Mouse (Mus musculus) hindbrain, postnatal 0 days (tissue): ENCODE results near the gene Gm20388. TPM values are rescaled to one million over a fixed set of nuclear protein-coding genes. Genes with fewer than 3 reads are reported as not detected.

Experiments
- ATAC-seq: fragments of 200-750 bp; cut with Nextera tagmentation; 2 replicates; pipeline ENCODE4 v1.8.0; 2017; ENCODE audit warnings: mild to moderate bottlenecking, moderate TSS enrichment, moderate library complexity
- DNase-seq: peaks from one replicate; pipeline ENCODE4 v3.0.0-alpha.2; 2015; ENCODE audit warnings: low spot score
- H3K27ac ChIP-seq: fragments of 300-500 bp; sonication (generic); 2 replicates; pipeline ENCODE4 v1.5.1; 2014; ENCODE audit warnings: mild to moderate bottlenecking
- H3K27me3 ChIP-seq: fragments of 300-500 bp; sonication (generic); 2 replicates; pipeline ENCODE4 v1.6.1; 2014; ENCODE audit warnings: low read length, mixed read lengths; ENCODE audit not compliant: insufficient read depth
- H3K36me3 ChIP-seq: fragments of 300-500 bp; sonication (generic); 2 replicates; pipeline ENCODE4 v1.6.1; 2014; ENCODE audit warnings: low read length, mixed read lengths; ENCODE audit not compliant: insufficient read depth
- H3K4me1 ChIP-seq: fragments of 300-500 bp; sonication (generic); 2 replicates; pipeline ENCODE4 v1.6.1; 2014; ENCODE audit warnings: antibody characterized with exemption, low read length, mixed read lengths; ENCODE audit not compliant: insufficient read depth
- H3K4me2 ChIP-seq: fragments of 300-500 bp; sonication (generic); 2 replicates; pipeline ENCODE4 v1.6.1; 2014; ENCODE audit warnings: low read depth, mild to moderate bottlenecking, low read length, moderate library complexity, mixed read lengths
- H3K4me3 ChIP-seq: fragments of 300-500 bp; sonication (generic); 2 replicates; pipeline ENCODE4 v1.5.1; 2014; ENCODE audit warnings: low read length
- H3K9ac ChIP-seq: fragments of 300-500 bp; sonication (generic); replicated peaks from 2 replicates; pipeline ENCODE4 v1.6.1; 2014; ENCODE audit warnings: mild to moderate bottlenecking, low read length, moderate library complexity, mixed read lengths
- H3K9me3 ChIP-seq: fragments of 300-500 bp; sonication (generic); 2 replicates; pipeline ENCODE4 v1.6.1; 2016; ENCODE audit warnings: low read length, mixed read lengths
- CTCF ChIP-seq: IDR thresholded peaks from 2 replicates; pipeline ENCODE4 v1.5.1; 2016; ENCODE audit warnings: antibody characterized with exemption, control low read depth, low read depth
- WGBS: fragments of 180-500 bp; shearing (Covaris S2); extraction: QIAGEN DNeasy Blood & Tissue Kit; methylation state at CpG from one replicate; pipeline ENCODE4 v1.1.7; 2014; 5-methylcytosine and 5-hydroxymethylcytosine counted together
- polyA plus RNA-seq: library from polyadenylated mRNA; unstranded; fragments of >200 nt; fragmentation: Nextera tagmentation; extraction: Ambion mirVana; gene quantifications from 2 replicates; pipeline ENCODE4 v1.2.1, GENCODE M21; 2015
- total RNA-seq: library from RNA; depleted of rRNA; stranded (reverse); fragments of >200 nt; gene quantifications from 2 replicates; pipeline ENCODE4 v1.2.3, GENCODE M21; 2014

Gene Gm20388
- total and polyA plus RNA-seq, 2 experiments from 2014 or later, result 71.3 TPM; not detected in 1

DNA sequence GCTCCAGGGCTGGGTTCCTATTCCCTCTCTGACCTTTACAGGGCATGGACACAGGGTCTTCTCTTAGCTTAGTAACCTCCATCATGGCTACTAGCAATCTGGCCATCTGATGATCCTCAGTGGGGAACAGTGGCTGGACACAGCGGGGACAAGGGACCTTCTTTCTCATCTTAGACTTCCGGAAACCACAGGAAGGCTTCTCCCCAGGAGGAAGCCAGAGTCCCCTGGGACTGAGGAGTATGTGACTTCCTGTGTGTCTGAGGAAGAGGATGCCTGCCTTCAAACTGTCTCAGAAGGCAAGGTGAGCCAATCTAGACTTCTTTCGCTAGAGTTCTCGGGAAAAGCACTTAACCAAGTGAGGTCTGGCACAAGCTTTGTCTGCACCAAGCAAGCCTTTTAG lies 789.4 kb downstream of the Gm20388 start:
- no peaks in the 10 kb centered on the region for H3K36me3 ChIP-seq
- no peak overlapping the region for H3K4me2 ChIP-seq
- DNase-seq (no peak), ATAC-seq (no peak)
- no peak overlapping the region for H3K27ac ChIP-seq
- H3K9ac ChIP-seq, result no peak overlapping the region
- WGBS, result 84% methylated on average over 4 of the region's 4 CpGs
- no peaks in the 10 kb centered on the region for H3K27me3 ChIP-seq
- no peaks in the 10 kb centered on the region for H3K9me3 ChIP-seq
- H3K4me1 ChIP-seq, result 0 out of 2 replicates have a peak, but pooled peaks cover 4% of the 10 kb centered on the region
- TF ChIP-seq CTCF, result no peak
- no peak overlapping the region for H3K4me3 ChIP-seq

- Histone ChIP-seq H3K4me2 (no peak overlapping the region), H3K9me3 (no peaks in the 10 kb centered on the region), H3K36me3 (no peaks in the 10 kb centered on the region), H3K27ac (no peak overlapping the region), H3K9ac (no peak overlapping the region), H3K27me3 (no peaks in the 10 kb centered on the region), H3K4me1 (0 out of 2 replicates have a peak, but pooled peaks cover under 1% of the 10 kb centered on the region), H3K4me3 (no peak overlapping the region)
- TF ChIP-seq CTCF, result no peak
- no peak for ATAC-seq
- DNase-seq, result no peak
- 72% methylated on average over 19 of the region's 19 CpGs for WGBS
Measured at GRCm38 (mm10) chr8:120701758-120702465, 791.3 kb downstream of the Gm20388 start.

- ATAC-seq (no peak), DNase-seq (no peak)
- Histone ChIP-seq H3K9ac (no peak overlapping the region), H3K36me3 (no peaks in the 10 kb centered on the region), H3K9me3 (no peaks in the 10 kb centered on the region), H3K4me1 (no peaks in the 10 kb centered on the region), H3K27ac (no peak overlapping the region), H3K27me3 (no peaks in the 10 kb centered on the region), H3K4me3 (no peak overlapping the region), H3K4me2 (no peak overlapping the region)
- WGBS, result 65% methylated on average over 9 of the region's 9 CpGs
- no peak for TF ChIP-seq CTCF
Measured at GRCm38 (mm10) chr8:120704203-120704602, 793.6 kb downstream of the Gm20388 start.

DNA sequence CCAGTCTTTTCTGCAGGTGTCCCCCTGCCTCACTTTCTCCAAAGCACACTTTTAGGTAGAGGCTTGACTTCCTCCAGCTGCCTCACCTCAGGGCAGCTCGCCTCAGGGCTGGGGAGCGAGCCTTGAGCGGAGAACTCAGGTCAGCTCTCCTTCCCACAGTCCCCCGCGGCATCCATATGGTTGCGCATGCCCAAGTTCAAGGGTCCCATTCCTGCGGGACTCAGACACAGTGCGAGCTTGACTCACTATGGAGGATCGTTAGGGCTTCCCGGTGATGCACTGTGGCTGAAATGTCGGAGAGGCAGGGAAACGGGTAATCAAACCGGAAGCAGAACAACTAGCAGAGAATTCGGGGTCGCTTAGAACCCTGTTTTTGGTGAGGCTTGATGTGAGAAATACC lies 794.5 kb downstream of the Gm20388 start:
- Histone ChIP-seq H3K4me1 (no peaks in the 10 kb centered on the region), H3K27me3 (no peaks in the 10 kb centered on the region), H3K27ac (no peak overlapping the region), H3K9me3 (no peaks in the 10 kb centered on the region), H3K4me2 (no peak overlapping the region), H3K9ac (no peak overlapping the region), H3K4me3 (no peak overlapping the region), H3K36me3 (no peaks in the 10 kb centered on the region)
- WGBS, result 83% methylated on average over 15 of the region's 15 CpGs
- no peak for ATAC-seq
- no peak for TF ChIP-seq CTCF
- DNase-seq, result no peak

DNA sequence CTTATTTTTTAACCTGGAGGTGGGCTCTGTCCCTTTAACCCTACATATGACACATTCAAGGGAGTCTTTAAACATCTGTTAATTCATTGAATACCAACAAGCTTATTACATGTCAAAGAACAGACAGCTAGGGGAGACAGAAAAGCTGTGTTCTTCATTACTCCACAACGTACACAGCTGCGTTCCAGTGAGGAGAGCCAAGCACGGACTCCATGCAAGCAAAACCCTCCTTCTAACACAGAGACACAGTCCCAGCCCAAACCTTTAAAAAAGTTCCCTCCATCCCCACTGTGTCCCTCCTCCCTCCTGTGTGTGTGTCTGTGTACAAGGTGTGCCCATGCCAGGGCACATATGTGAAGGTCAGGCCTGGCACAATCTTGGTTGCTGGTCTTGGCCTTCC lies 795.6 kb downstream of the Gm20388 start:
- no peak overlapping the region for H3K4me3 ChIP-seq
- H3K36me3 ChIP-seq, result no peaks in the 10 kb centered on the region
- no peak overlapping the region for H3K9ac ChIP-seq
- TF ChIP-seq CTCF, result no peak
- no peaks in the 10 kb centered on the region for H3K4me1 ChIP-seq
- H3K4me2 ChIP-seq, result no peak overlapping the region
- no peak overlapping the region for H3K27ac ChIP-seq
- 77% methylated on average over 3 of the region's 3 CpGs for WGBS
- DNase-seq (no peak), ATAC-seq (no peak)
- no peaks in the 10 kb centered on the region for H3K27me3 ChIP-seq
- no peaks in the 10 kb centered on the region for H3K9me3 ChIP-seq

DNA sequence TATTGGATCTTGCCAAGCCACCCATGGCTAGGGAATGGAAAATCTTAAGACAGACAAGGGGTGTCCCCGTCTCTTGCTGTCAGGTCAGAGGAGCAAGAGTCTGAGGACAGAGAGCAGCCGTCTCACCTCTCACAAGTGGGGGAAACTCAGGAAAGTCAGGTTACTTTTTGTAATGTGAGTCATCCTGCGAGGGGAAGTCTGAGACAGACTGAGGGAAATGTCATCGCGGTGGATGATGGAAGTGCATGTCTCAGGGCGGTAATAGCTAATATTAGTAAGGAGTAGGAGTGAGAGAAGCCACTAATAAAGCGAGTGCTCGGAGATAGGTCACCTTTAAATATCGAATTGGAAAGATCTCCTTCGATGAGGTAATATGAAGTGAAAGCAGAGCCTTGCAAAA lies 798.5 kb downstream of the Gm20388 start:
- no peak for ATAC-seq
- TF ChIP-seq CTCF, result no peak
- no peaks in the 10 kb centered on the region for H3K36me3 ChIP-seq

GRCm38 (mm10) chr8:120715200-120715599 lies 804.6 kb downstream of the Gm20388 start:
- Histone ChIP-seq H3K4me3 (no peak overlapping the region), H3K9me3 (no peaks in the 10 kb centered on the region), H3K9ac (no peak overlapping the region), H3K4me2 (no peak overlapping the region), H3K36me3 (no peaks in the 10 kb centered on the region), H3K4me1 (no peaks in the 10 kb centered on the region), H3K27me3 (no peaks in the 10 kb centered on the region), H3K27ac (no peak overlapping the region)
- 80% methylated on average over 6 of the region's 6 CpGs for WGBS
- ATAC-seq (no peak), DNase-seq (no peak)
- no peak for TF ChIP-seq CTCF

More for the DNA sequence above, 798.5 kb downstream of the Gm20388 start:
- Histone ChIP-seq H3K9me3 (no peaks in the 10 kb centered on the region), H3K27ac (no peak overlapping the region), H3K4me3 (no peak overlapping the region), H3K9ac (no peak overlapping the region), H3K4me1 (no peaks in the 10 kb centered on the region), H3K4me2 (no peak overlapping the region), H3K27me3 (no peaks in the 10 kb centered on the region)
- DNase-seq, result no peak
- WGBS, result 87% methylated on average over 10 of the region's 10 CpGs
